Mouse (Mus musculus): ENCODE measurements around the gene Bola1. TPM values are rescaled to one million over a fixed set of nuclear protein-coding genes. Genes with fewer than 3 reads are reported as not detected.

Bola1 gene
- polyA plus RNA-seq, 1 experiment, result 67.1 TPM

GRCm38 (mm10) chr3:96155501-96155900, 64.0 kb downstream of the Bola1 start:
- DNase-seq (ENCODE audit: low read depth), result no peak

- no peak for DNase-seq (ENCODE audit: low read depth)
Observed at GRCm38 (mm10) chr3:96152611-96153010, 66.9 kb downstream of the Bola1 start.

- no peak for DNase-seq (ENCODE audit: low read depth)
Observed at GRCm38 (mm10) chr3:96151836-96152235, 67.7 kb downstream of the Bola1 start.

GRCm38 (mm10) chr3:96147950-96148349, 71.6 kb downstream of the Bola1 start:
- no peak for DNase-seq (ENCODE audit: low read depth)

Other genes starting within 250 kb of the Bola1 start
- gene Plekho1, start 223.7 kb downstream of the Bola1 start, polyA plus RNA-seq (2012; rRNA removed), result 36.6 and 46.3 TPM in 2 replicates
- gene Vps45, start 161.2 kb downstream of the Bola1 start, polyA plus RNA-seq (2012; rRNA removed), result 11.7 and 12.2 TPM in 2 replicates
- 9.8 and 14.9 TPM in 2 replicates for gene Otud7b, start 115.2 kb downstream of the Bola1 start, polyA plus RNA-seq (2012; rRNA removed)
- 14.2 and 14.8 TPM in 2 replicates for gene Mtmr11, start 57.7 kb downstream of the Bola1 start, polyA plus RNA-seq (2012; rRNA removed)
- gene Sf3b4, start 47.4 kb downstream of the Bola1 start, polyA plus RNA-seq (2012; rRNA removed), result 51.4 and 62.1 TPM in 2 replicates
- 2.8 and 3.9 TPM in 2 replicates for gene Sv2a, start 38.6 kb downstream of the Bola1 start, polyA plus RNA-seq (2012; rRNA removed)
- gene Hist2h2ab, start 156 bp upstream of the Bola1 start, polyA plus RNA-seq (2012; rRNA removed), result 4.7 and 5.2 TPM in 2 replicates
- gene Hist2h2ac, start 1.2 kb upstream of the Bola1 start, polyA plus RNA-seq (2012; rRNA removed), result 7.2 and 8.6 TPM in 2 replicates
- gene Hist2h2be, start 1.4 kb upstream of the Bola1 start, polyA plus RNA-seq (2012; rRNA removed), result 9.7 and 10.5 TPM in 2 replicates
- 31.4 and 45.8 TPM in 2 replicates for gene Hist2h3c2, start 19.4 kb upstream of the Bola1 start, polyA plus RNA-seq (2012; rRNA removed)
- 420 and 426 TPM in 2 replicates for gene Hist2h2aa2, start 20.6 kb upstream of the Bola1 start, polyA plus RNA-seq (2012; rRNA removed)
- gene Hist2h2aa1, start 25.8 kb upstream of the Bola1 start, polyA plus RNA-seq (2012; rRNA removed), result 794 and 829 TPM in 2 replicates
- gene Hist2h3c1, start 27.0 kb upstream of the Bola1 start, polyA plus RNA-seq (2012; rRNA removed), result not detected in 2 replicates
- 4.1 and 5.5 TPM in 2 replicates for gene Hist2h4, start 43.6 kb upstream of the Bola1 start, polyA plus RNA-seq (2012; rRNA removed)
- 20.3 and 34.5 TPM in 2 replicates for gene Hist2h3b, start 48.9 kb upstream of the Bola1 start, polyA plus RNA-seq (2012; rRNA removed)
- 1.4 and 3.6 TPM in 2 replicates for gene Hist2h2bb, start 50.0 kb upstream of the Bola1 start, polyA plus RNA-seq (2012; rRNA removed)
- 3.3 and 4.0 TPM in 2 replicates for gene Fcgr1, start 74.3 kb upstream of the Bola1 start, polyA plus RNA-seq (2012; rRNA removed)
- gene BC107364, start 232.6 kb upstream of the Bola1 start, polyA plus RNA-seq (2012; rRNA removed), result not detected in 2 replicates

All from gonadal fat pad, adult 2 months (tissue).